Mouse (Mus musculus) hindbrain, embryonic 13.5 days (tissue): ENCODE measurements at regions not wholly inside any gene's neighbourhood (a gene's known extent, or its start where the extent isn't known, plus 50 kb on each side); places are given as distances from the start of the nearest gene placed in this dataset.

Experiments used
- ATAC-seq: fragments of 200-750 bp; cut with Nextera tagmentation; 2 replicates; pipeline ENCODE4 v1.8.0; 2017; ENCODE audit warnings: moderate TSS enrichment; ENCODE audit not compliant: low FRiP score
- H3K27ac ChIP-seq: fragments of 300-500 bp; sonication (generic); 2 replicates; pipeline ENCODE4 v1.5.1; 2015; ENCODE audit warnings: inconsistent platforms, mild to moderate bottlenecking, moderate library complexity
- H3K27me3 ChIP-seq: fragments of 300-500 bp; sonication (generic); 2 replicates; pipeline ENCODE4 v1.6.1; 2015; ENCODE audit warnings: mild to moderate bottlenecking, inconsistent platforms
- H3K36me3 ChIP-seq: fragments of 300-500 bp; sonication (generic); 2 replicates; pipeline ENCODE4 v1.6.1; 2015; ENCODE audit warnings: mild to moderate bottlenecking, inconsistent platforms
- H3K4me1 ChIP-seq: fragments of 300-500 bp; sonication (generic); replicated peaks from 2 replicates; pipeline ENCODE4 v1.6.1; 2015; ENCODE audit warnings: inconsistent platforms
- H3K4me2 ChIP-seq: fragments of 300-500 bp; sonication (generic); 2 replicates; pipeline ENCODE4 v1.6.1; 2015; ENCODE audit warnings: inconsistent platforms, mild to moderate bottlenecking, moderate library complexity
- H3K4me3 ChIP-seq: fragments of 300-500 bp; sonication (generic); 2 replicates; pipeline ENCODE4 v1.5.1; 2015; ENCODE audit warnings: mild to moderate bottlenecking, inconsistent platforms
- H3K9ac ChIP-seq: fragments of 300-500 bp; sonication (generic); 2 replicates; pipeline ENCODE4 v1.6.1; 2015; ENCODE audit warnings: mild to moderate bottlenecking, inconsistent platforms
- H3K9me3 ChIP-seq: fragments of 300-500 bp; sonication (generic); 2 replicates; pipeline ENCODE4 v1.6.1; 2016; ENCODE audit warnings: inconsistent platforms
- WGBS: fragments of 180-500 bp; shearing (Covaris S2); methylation state at CpG from one replicate; pipeline ENCODE4 v1.1.7; 2015; 5-methylcytosine and 5-hydroxymethylcytosine counted together

DNA sequence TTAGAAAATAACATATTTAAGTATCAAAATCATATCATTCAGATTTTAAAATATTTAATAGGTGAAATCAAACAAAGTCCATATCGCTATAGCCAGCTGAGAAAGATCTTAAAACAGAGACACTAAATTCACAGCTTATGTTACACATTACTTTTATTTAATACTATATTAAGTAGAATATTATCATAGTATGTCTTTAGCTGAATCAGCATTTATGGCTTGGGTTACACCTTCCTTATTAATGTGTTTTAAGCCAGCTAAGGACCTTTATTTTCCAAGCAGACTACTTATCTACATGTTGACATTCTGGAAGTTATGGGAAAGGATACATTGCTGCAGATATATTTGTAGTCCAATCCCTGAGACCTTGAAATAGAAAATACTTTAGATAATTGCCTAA is 684.9 kb upstream of the Adgrl4 start:
- Histone ChIP-seq H3K36me3 (no peaks in the 10 kb centered on the region), H3K4me2 (no peak overlapping the region), H3K27me3 (no peaks in the 10 kb centered on the region), H3K27ac (no peak overlapping the region), H3K4me1 (no peaks in the 10 kb centered on the region), H3K9ac (no peak overlapping the region), H3K4me3 (no peak overlapping the region), H3K9me3 (no peaks in the 10 kb centered on the region)
- ATAC-seq: no peak
- 93% methylated on average over 1 of the region's 1 CpGs for WGBS

GRCm38 (mm10) chr3:150759854-150760253 is 677.8 kb upstream of the Adgrl4 start:
- no peaks in the 10 kb centered on the region for H3K9me3 ChIP-seq
- H3K27me3 ChIP-seq: no peaks in the 10 kb centered on the region
- H3K4me1 ChIP-seq: no peaks in the 10 kb centered on the region
- H3K27ac ChIP-seq: no peak overlapping the region
- ATAC-seq: no peak
- 59% methylated on average over 1 of the region's 1 CpGs for WGBS
- H3K36me3 ChIP-seq: no peaks in the 10 kb centered on the region
- no peak overlapping the region for H3K9ac ChIP-seq
- H3K4me3 ChIP-seq: no peak overlapping the region
- no peak overlapping the region for H3K4me2 ChIP-seq

DNA sequence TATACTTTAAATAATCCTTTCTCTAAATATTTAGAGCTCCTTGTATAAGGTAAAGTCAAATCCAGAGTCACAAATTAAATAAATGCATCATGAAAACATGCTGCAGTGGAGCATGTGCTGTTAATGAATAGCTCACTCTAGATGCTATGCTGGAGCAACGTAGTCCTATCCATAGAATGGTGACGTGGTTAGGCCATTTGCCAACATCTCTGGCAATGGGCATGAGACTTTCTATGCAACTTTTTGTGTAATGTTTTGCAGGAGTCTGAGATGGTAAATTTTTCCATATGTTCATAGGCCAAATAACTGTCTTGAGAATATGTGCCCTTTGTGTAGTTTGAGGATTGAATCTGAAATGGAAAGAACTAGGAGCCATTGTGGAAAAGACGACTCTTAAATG is 653.1 kb upstream of the Adgrl4 start:
- no peak overlapping the region for H3K27ac ChIP-seq
- ATAC-seq: no peak
- no peak overlapping the region for H3K4me3 ChIP-seq
- no peak overlapping the region for H3K4me2 ChIP-seq
- no peaks in the 10 kb centered on the region for H3K4me1 ChIP-seq
- H3K9me3 ChIP-seq: no peaks in the 10 kb centered on the region
- H3K27me3 ChIP-seq: no peaks in the 10 kb centered on the region
- H3K36me3 ChIP-seq: no peaks in the 10 kb centered on the region
- no peak overlapping the region for H3K9ac ChIP-seq
- 81% methylated on average over 3 of the region's 3 CpGs for WGBS

DNA sequence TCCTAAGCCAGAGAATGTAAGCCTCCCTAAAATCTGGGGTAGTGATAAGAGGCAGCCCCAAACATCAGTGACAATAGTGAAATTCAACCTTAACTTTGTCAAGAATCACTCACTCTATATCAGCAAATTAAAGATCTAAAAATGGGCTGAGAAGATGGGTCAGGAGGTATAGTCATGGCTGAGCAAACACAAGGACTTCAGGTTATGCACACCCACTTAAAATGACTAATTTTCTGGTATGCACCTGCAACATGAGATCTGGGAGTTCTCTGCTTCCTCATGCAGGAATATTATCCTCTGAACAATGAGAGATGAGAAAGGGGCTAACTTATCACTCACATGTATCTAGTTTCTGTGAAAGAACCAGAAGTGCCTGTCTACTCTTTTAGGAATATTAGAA is 619.9 kb upstream of the Adgrl4 start:
- no peak overlapping the region for H3K4me3 ChIP-seq
- no peaks in the 10 kb centered on the region for H3K27me3 ChIP-seq
- no peak overlapping the region for H3K27ac ChIP-seq
- H3K9me3 ChIP-seq: no peaks in the 10 kb centered on the region
- no peak overlapping the region for H3K4me2 ChIP-seq
- no peak for ATAC-seq
- H3K9ac ChIP-seq: no peak overlapping the region
- no peaks in the 10 kb centered on the region for H3K4me1 ChIP-seq
- no peaks in the 10 kb centered on the region for H3K36me3 ChIP-seq

- H3K36me3 ChIP-seq: no peaks in the 10 kb centered on the region
- WGBS: 94% methylated on average over 4 of the region's 4 CpGs
- ATAC-seq: no peak
- H3K27me3 ChIP-seq: no peaks in the 10 kb centered on the region
- no peak overlapping the region for H3K4me3 ChIP-seq
- no peak overlapping the region for H3K9ac ChIP-seq
- no peak overlapping the region for H3K27ac ChIP-seq
- H3K4me1 ChIP-seq: no peaks in the 10 kb centered on the region
- no peak overlapping the region for H3K4me2 ChIP-seq
- no peaks in the 10 kb centered on the region for H3K9me3 ChIP-seq
These were observed 618.3 kb upstream of the Adgrl4 start for GRCm38 (mm10) chr3:150819369-150819768.

- WGBS: 84% methylated on average over 5 of the region's 5 CpGs
- no peaks in the 10 kb centered on the region for H3K27me3 ChIP-seq
- H3K27ac ChIP-seq: no peak overlapping the region
- H3K4me2 ChIP-seq: no peak overlapping the region
- H3K36me3 ChIP-seq: no peaks in the 10 kb centered on the region
- H3K9ac ChIP-seq: no peak overlapping the region
- no peaks in the 10 kb centered on the region for H3K9me3 ChIP-seq
- no peak for ATAC-seq
- no peak overlapping the region for H3K4me3 ChIP-seq
- H3K4me1 ChIP-seq: no peaks in the 10 kb centered on the region
These were observed 617.6 kb upstream of the Adgrl4 start for GRCm38 (mm10) chr3:150820039-150820438.

GRCm38 (mm10) chr3:150846029-150846428 is 591.7 kb upstream of the Adgrl4 start:
- Histone ChIP-seq H3K27me3 (no peaks in the 10 kb centered on the region), H3K9ac (no peak overlapping the region), H3K27ac (no peak overlapping the region), H3K9me3 (no peaks in the 10 kb centered on the region), H3K36me3 (no peaks in the 10 kb centered on the region), H3K4me2 (no peak overlapping the region), H3K4me1 (no peaks in the 10 kb centered on the region), H3K4me3 (no peak overlapping the region)
- 90% methylated on average over 2 of the region's 2 CpGs for WGBS
- no peak for ATAC-seq

GRCm38 (mm10) chr3:150852107-150852506 is 585.6 kb upstream of the Adgrl4 start:
- H3K4me2 ChIP-seq: no peak overlapping the region
- no peak for ATAC-seq
- 11% methylated on average over 4 of the region's 4 CpGs for WGBS
- H3K4me1 ChIP-seq: no peaks in the 10 kb centered on the region
- H3K27me3 ChIP-seq: no peaks in the 10 kb centered on the region
- no peaks in the 10 kb centered on the region for H3K9me3 ChIP-seq
- no peak overlapping the region for H3K27ac ChIP-seq
- H3K9ac ChIP-seq: no peak overlapping the region
- H3K36me3 ChIP-seq: no peaks in the 10 kb centered on the region
- H3K4me3 ChIP-seq: no peak overlapping the region

DNA sequence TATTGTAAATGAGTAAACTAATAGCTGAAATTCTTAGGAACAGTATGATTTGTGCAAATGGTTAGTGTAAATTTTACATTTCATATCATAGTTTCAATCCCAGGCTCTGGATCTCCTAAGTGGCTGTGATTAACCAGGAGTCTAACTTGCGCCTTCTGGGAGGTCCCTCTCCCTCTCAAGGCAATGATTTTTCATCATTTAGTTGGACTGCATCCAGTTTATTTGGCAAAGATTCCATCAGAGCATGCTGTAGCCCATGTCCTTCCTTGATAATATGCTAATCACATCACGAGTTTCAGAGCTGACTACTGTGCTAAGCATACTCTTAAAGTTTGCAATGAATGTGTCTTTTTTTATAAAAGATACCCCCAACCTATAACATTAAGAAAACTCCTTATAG is 541.0 kb upstream of the Adgrl4 start:
- H3K4me1 ChIP-seq: no peaks in the 10 kb centered on the region
- H3K4me2 ChIP-seq: no peak overlapping the region
- no peak overlapping the region for H3K27ac ChIP-seq
- no peak overlapping the region for H3K9ac ChIP-seq
- no peak for ATAC-seq
- no peak overlapping the region for H3K4me3 ChIP-seq
- H3K9me3 ChIP-seq: no peaks in the 10 kb centered on the region
- H3K27me3 ChIP-seq: no peaks in the 10 kb centered on the region
- H3K36me3 ChIP-seq: no peaks in the 10 kb centered on the region
- WGBS: 80% methylated on average over 2 of the region's 2 CpGs

- Histone ChIP-seq H3K9ac (no peak overlapping the region), H3K9me3 (no peaks in the 10 kb centered on the region), H3K36me3 (no peaks in the 10 kb centered on the region), H3K4me1 (no peaks in the 10 kb centered on the region), H3K27ac (no peak overlapping the region), H3K27me3 (no peaks in the 10 kb centered on the region), H3K4me2 (no peak overlapping the region), H3K4me3 (no peak overlapping the region)
- 82% methylated on average over 2 of the region's 2 CpGs for WGBS
- no peak for ATAC-seq
These were observed 527.6 kb upstream of the Adgrl4 start for GRCm38 (mm10) chr3:150910091-150910490.

DNA sequence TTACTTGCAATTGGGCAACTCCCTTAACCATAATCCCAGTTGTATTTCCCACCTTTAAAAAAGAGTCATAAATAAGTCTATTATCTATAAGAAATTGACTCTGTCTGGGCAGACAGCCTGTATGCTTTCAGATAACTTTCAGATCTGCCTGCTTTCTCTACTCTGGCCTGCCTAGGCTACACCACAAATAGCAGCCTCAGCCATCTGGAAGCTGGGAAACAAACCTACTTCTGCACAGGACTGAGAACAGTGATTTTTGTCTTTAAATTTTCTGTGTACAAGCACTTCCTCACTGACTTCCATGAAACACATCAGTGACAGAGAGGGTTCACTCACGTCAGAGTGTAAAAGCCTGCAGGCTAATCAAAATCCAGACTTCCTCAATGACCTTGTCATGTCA is 482.8 kb upstream of the Adgrl4 start:
- ATAC-seq: no peak
- Histone ChIP-seq H3K4me2 (no peak overlapping the region), H3K36me3 (no peaks in the 10 kb centered on the region), H3K9ac (no peak overlapping the region), H3K4me3 (no peak overlapping the region), H3K9me3 (no peaks in the 10 kb centered on the region), H3K27ac (no peak overlapping the region), H3K27me3 (no peaks in the 10 kb centered on the region), H3K4me1 (no peaks in the 10 kb centered on the region)
- 84% methylated on average over 1 of the region's 1 CpGs for WGBS

- no peak overlapping the region for H3K4me3 ChIP-seq
- 0 out of 2 replicates have a peak, but pooled peaks cover 2% of the 10 kb centered on the region for H3K4me1 ChIP-seq
- WGBS: 55% methylated on average over 2 of the region's 2 CpGs
- no peak overlapping the region for H3K4me2 ChIP-seq
- ATAC-seq: no peak
- no peak overlapping the region for H3K27ac ChIP-seq
- H3K9ac ChIP-seq: no peak overlapping the region
- H3K9me3 ChIP-seq: no peaks in the 10 kb centered on the region
- H3K27me3 ChIP-seq: no peaks in the 10 kb centered on the region
- H3K36me3 ChIP-seq: no peaks in the 10 kb centered on the region
These were observed 438.0 kb upstream of the Adgrl4 start for GRCm38 (mm10) chr3:150999652-151000051.

GRCm38 (mm10) chr3:151000217-151000616 is 437.5 kb upstream of the Adgrl4 start:
- peak; percentile 49; the same call in 1 of the 2 replicates for ATAC-seq
- Histone ChIP-seq H3K27ac (no peak overlapping the region), H3K4me1 (0 out of 2 replicates have a peak, but pooled peaks cover 2% of the 10 kb centered on the region), H3K9me3 (no peaks in the 10 kb centered on the region), H3K9ac (no peak overlapping the region), H3K27me3 (no peaks in the 10 kb centered on the region), H3K4me3 (no peak overlapping the region), H3K36me3 (no peaks in the 10 kb centered on the region), H3K4me2 (no peak overlapping the region)
- WGBS: 6% methylated on average over 5 of the region's 5 CpGs
